Mouse (Mus musculus) heart, embryonic 16.5 days (tissue): Measurements from ENCODE around the gene Rpl3. TPM values are rescaled to one million over a fixed set of nuclear protein-coding genes. Genes with fewer than 3 reads are reported as not detected.

Source experiments
- ATAC-seq: fragments of 200-750 bp; cut with Nextera tagmentation; replicated peaks from 2 replicates; pipeline ENCODE4 v1.8.0; 2017; ENCODE audit warnings: moderate number of reproducible peaks; ENCODE audit not compliant: insufficient read depth, low FRiP score; ENCODE audit errors: extremely low read depth
- H3K27ac ChIP-seq: fragments of 300-500 bp; sonication (generic); 2 replicates; pipeline ENCODE4 v1.5.1; 2014; ENCODE audit warnings: mild to moderate bottlenecking, low read length, control low read depth, moderate library complexity
- H3K27me3 ChIP-seq: fragments of 300-500 bp; sonication (generic); 2 replicates; pipeline ENCODE4 v1.6.1; 2014; ENCODE audit warnings: low read length, mixed read lengths; ENCODE audit not compliant: control insufficient read depth, insufficient read depth
- H3K36me3 ChIP-seq: fragments of 300-500 bp; sonication (generic); 2 replicates; pipeline ENCODE4 v1.6.1; 2014; ENCODE audit not compliant: control insufficient read depth, insufficient read depth
- H3K4me1 ChIP-seq: fragments of 300-500 bp; sonication (generic); 2 replicates; pipeline ENCODE4 v1.6.1; 2014; ENCODE audit warnings: low read length, mixed read lengths; ENCODE audit not compliant: control insufficient read depth, insufficient read depth
- H3K4me2 ChIP-seq: fragments of 300-500 bp; sonication (generic); 2 replicates; pipeline ENCODE4 v1.6.1; 2014; ENCODE audit warnings: low read depth, mild to moderate bottlenecking, control low read depth, low read length
- H3K4me3 ChIP-seq: fragments of 300-500 bp; sonication (generic); 2 replicates; pipeline ENCODE4 v1.5.1; 2014; ENCODE audit warnings: mild to moderate bottlenecking, control low read depth, low read length
- H3K9ac ChIP-seq: fragments of 300-500 bp; sonication (generic); 2 replicates; pipeline ENCODE4 v1.6.1; 2014; ENCODE audit warnings: low read length, control low read depth
- H3K9me3 ChIP-seq: fragments of 300-500 bp; sonication (generic); replicated peaks from 2 replicates; pipeline ENCODE4 v1.6.1; 2016; ENCODE audit warnings: low read length; ENCODE audit not compliant: control insufficient read depth
- WGBS: fragments of 180-500 bp; shearing (Covaris S2); extraction: QIAGEN DNeasy Blood & Tissue Kit; methylation state at CpG from one replicate; pipeline ENCODE4 v1.1.7; 2014; 5-methylcytosine and 5-hydroxymethylcytosine counted together
- polyA plus RNA-seq: library from polyadenylated mRNA; unstranded; fragments of >200 nt; fragmentation: Nextera tagmentation; extraction: Ambion mirVana; gene quantifications from 2 replicates; pipeline ENCODE4 v1.2.1, GENCODE M21; 2015

Gene Rpl3
- polyA plus RNA-seq, 1 experiment from 2014 or later, result 606 TPM

DNA sequence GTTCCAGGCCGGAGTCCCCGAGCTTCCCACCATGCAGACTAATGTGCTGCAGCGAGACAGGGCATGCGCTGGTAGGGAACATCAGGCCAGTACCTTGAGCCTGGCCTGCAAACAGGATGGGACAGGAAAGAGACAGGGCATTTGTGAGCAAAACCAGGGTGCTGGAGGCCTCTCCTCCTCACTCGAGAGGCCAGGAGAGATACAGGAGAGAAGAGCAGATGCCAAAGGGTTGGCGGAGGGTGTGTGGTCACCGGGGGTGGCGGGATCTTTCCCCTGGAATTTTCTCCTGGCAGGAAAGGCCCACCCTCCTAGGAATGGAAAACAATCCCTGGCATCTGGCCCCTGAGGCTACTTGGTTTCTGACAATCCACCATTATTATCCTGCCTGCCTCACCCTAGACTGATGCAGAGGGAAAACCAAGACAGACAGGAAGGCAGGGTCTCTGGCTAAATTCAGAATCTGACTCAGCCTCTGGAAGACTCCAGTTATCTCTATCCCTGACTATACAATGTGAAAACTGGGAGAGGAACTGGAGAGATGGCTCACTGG is 21.5 kb downstream of the Rpl3 start:
- no peaks in the 10 kb centered on the region for H3K9me3 ChIP-seq
- H3K27me3 ChIP-seq, result no peaks in the 10 kb centered on the region
- 0 out of 2 replicates have a peak overlapping the region, but pooled peaks have one; percentile 9 for H3K27ac ChIP-seq
- WGBS, result 49% methylated on average over 8 of the region's 8 CpGs
- no peak overlapping the region for H3K4me3 ChIP-seq
- H3K4me2 ChIP-seq, result no peak overlapping the region
- H3K36me3 ChIP-seq, result no peaks in the 10 kb centered on the region
- H3K4me1 ChIP-seq, result peaks cover 17% of the 10 kb centered on the region
- H3K9ac ChIP-seq, result no peak overlapping the region
- no peak for ATAC-seq

DNA sequence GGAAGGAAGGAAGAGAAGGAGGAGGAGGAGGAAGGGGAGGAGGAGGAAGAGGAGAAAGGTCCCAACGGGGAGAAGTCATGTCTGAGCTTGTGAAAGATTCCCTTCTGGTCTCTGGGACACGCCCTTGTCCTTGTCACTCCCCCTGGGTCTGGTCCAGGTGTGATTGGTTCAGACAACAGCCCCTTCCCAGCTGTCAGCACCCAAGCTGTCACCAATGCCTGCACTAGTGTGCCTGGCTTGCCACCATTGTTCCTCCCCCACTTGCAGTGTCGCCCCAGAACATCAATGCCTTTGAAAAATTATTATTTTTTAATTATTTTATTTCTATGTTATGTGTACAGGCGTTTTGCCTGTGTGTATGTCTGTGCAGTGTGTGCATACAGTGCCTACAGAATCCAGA is 22.5 kb downstream of the Rpl3 start:
- H3K4me3 ChIP-seq, result no peak overlapping the region
- no peak for ATAC-seq
- no peak overlapping the region for H3K4me2 ChIP-seq
- no peaks in the 10 kb centered on the region for H3K9me3 ChIP-seq
- H3K36me3 ChIP-seq, result no peaks in the 10 kb centered on the region
- WGBS, result 60% methylated on average over 4 of the region's 4 CpGs
- H3K4me1 ChIP-seq, result peaks cover 7% of the 10 kb centered on the region
- no peaks in the 10 kb centered on the region for H3K27me3 ChIP-seq
- no peak overlapping the region for H3K9ac ChIP-seq
- H3K27ac ChIP-seq, result no peak overlapping the region

GRCm38 (mm10) chr15:80066538-80066937 is 25.1 kb downstream of the Rpl3 start:
- Histone ChIP-seq H3K27ac (no peak overlapping the region), H3K36me3 (no peaks in the 10 kb centered on the region), H3K4me1 (peaks cover 4% of the 10 kb centered on the region), H3K9ac (no peak overlapping the region), H3K27me3 (no peaks in the 10 kb centered on the region), H3K4me2 (no peak overlapping the region), H3K4me3 (no peak overlapping the region), H3K9me3 (no peaks in the 10 kb centered on the region)
- 63% methylated on average over 3 of the region's 3 CpGs for WGBS
- ATAC-seq, result no peak

DNA sequence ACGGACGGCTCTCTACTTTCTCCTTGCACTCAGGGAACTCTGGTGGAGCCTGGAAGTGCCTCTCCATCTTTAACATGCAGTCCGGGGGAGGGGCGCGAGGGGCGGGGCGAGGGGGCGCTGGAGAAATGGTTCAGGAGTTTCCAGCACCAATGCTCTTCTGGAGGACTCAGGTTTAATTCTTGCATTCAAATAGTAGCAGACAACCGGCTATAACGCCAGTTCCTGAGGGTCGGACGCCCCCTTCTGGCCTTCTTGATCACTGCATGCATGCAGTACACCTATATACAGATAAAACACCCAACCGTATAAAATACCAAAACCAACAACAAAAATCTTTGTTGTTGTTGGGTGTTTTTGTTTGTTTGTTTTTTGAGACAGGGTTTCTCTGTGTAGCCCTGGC is 26.3 kb downstream of the Rpl3 start:
- no peak overlapping the region for H3K4me3 ChIP-seq
- WGBS, result 13% methylated on average over 13 of the region's 13 CpGs
- H3K9me3 ChIP-seq, result no peaks in the 10 kb centered on the region; the same call in 1 of the 2 replicates
- no peak overlapping the region for H3K4me2 ChIP-seq
- H3K27me3 ChIP-seq, result no peaks in the 10 kb centered on the region
- H3K27ac ChIP-seq, result no peak overlapping the region
- no peaks in the 10 kb centered on the region for H3K36me3 ChIP-seq
- H3K9ac ChIP-seq, result no peak overlapping the region
- H3K4me1 ChIP-seq, result peaks cover 1% of the 10 kb centered on the region
- ATAC-seq, result no peak

GRCm38 (mm10) chr15:80064965-80065364 is 26.7 kb downstream of the Rpl3 start:
- no peak overlapping the region for H3K4me3 ChIP-seq
- 75% methylated on average over 5 of the region's 5 CpGs for WGBS
- ATAC-seq, result no peak

DNA sequence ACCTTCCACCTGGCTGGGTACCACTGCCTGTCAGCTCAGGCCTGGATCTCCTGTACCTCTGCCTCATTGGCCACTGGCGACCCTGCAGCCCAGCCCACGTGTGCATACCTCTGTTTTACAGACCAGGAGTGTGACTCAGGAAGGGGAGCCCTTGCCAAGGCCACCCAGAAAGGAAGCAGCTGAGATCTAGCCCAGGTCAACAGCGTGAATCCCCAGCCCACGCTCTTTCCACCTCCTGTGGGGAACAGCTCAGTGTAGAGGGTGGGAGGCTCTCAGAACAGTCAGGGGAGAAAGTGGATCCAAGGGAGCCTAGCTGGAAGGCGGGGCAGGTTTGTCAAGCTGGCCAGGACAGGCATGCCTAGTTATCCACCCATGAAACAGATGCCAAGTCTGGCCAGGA is 28.8 kb downstream of the Rpl3 start:
- Histone ChIP-seq H3K9ac (no peak overlapping the region), H3K4me2 (no peak overlapping the region), H3K36me3 (no peaks in the 10 kb centered on the region), H3K27ac (no peak overlapping the region), H3K27me3 (no peaks in the 10 kb centered on the region), H3K9me3 (no peaks in the 10 kb centered on the region; the same call in 1 of the 2 replicates), H3K4me1 (no peaks in the 10 kb centered on the region), H3K4me3 (no peak overlapping the region)
- 40% methylated on average over 5 of the region's 5 CpGs for WGBS
- ATAC-seq, result no peak

More at GRCm38 (mm10) chr15:80064965-80065364, 26.7 kb downstream of the Rpl3 start:
- no peak overlapping the region for H3K4me2 ChIP-seq
- no peak overlapping the region for H3K9ac ChIP-seq
- H3K27ac ChIP-seq, result no peak overlapping the region
- no peaks in the 10 kb centered on the region; the same call in 1 of the 2 replicates for H3K9me3 ChIP-seq
- H3K27me3 ChIP-seq, result no peaks in the 10 kb centered on the region
- no peaks in the 10 kb centered on the region for H3K4me1 ChIP-seq
- H3K36me3 ChIP-seq, result no peaks in the 10 kb centered on the region

DNA sequence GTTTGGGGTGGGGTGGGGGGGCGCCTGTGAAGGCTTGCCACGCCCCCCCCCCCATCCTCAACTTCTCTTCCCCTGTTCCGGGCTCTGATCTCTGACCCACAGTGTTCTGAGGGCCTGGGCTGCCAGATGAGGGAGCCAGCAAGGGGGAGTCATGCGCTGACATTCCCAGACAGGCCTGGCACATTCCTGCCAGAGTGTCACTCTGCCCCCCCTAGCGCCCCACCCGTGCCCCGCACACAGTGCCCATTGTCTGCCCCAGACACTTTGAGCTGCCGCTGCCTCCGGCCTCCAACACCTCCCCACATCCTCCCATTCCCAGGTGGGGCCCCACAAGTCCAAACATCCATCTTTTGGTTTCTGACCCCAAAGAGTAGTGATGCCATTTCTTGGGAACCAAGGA is 29.3 kb downstream of the Rpl3 start:
- 61% methylated on average over 9 of the region's 9 CpGs for WGBS
- ATAC-seq, result no peak
- H3K9ac ChIP-seq, result no peak overlapping the region
- H3K4me2 ChIP-seq, result no peak overlapping the region
- H3K27me3 ChIP-seq, result no peaks in the 10 kb centered on the region; the same call in 1 of the 2 replicates
- no peaks in the 10 kb centered on the region for H3K4me1 ChIP-seq
- no peak overlapping the region for H3K27ac ChIP-seq
- no peaks in the 10 kb centered on the region; the same call in 1 of the 2 replicates for H3K9me3 ChIP-seq
- H3K4me3 ChIP-seq, result no peak overlapping the region
- H3K36me3 ChIP-seq, result no peaks in the 10 kb centered on the region

DNA sequence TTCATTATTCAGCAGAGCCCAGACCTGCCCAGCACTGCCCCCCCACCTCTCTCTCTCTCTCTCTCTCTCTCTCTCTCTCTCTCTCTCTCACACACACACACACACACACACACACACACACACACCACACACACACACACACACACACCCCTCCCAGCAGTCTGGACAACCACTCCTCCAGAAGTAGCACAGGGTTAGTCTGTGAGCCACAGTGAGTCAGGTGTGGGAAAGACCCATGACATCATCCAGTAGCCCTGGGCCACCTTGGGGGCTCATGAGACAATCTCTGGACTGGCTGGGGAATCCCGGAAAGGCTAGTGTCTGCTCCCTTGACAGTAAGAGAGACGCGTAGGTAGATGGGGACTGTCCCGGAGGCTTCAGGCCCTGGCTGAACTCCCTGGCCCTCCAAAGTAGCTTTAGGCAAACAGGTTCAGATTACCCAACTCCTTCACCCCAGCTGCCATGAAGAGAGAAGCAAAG is 30.6 kb downstream of the Rpl3 start:
- Histone ChIP-seq H3K4me3 (no peak overlapping the region), H3K36me3 (no peaks in the 10 kb centered on the region), H3K27me3 (no peaks in the 10 kb centered on the region; the same call in 1 of the 2 replicates), H3K9ac (no peak overlapping the region), H3K4me2 (no peak overlapping the region), H3K9me3 (no peaks in the 10 kb centered on the region; the same call in 1 of the 2 replicates), H3K4me1 (no peaks in the 10 kb centered on the region), H3K27ac (no peak overlapping the region)
- no peak for ATAC-seq
- WGBS, result 74% methylated on average over 4 of the region's 4 CpGs

GRCm38 (mm10) chr15:80060356-80061070 is 31.2 kb downstream of the Rpl3 start:
- 93% methylated on average over 8 of the region's 8 CpGs for WGBS

More at GRCm38 (mm10) chr15:80060356-80061070, 31.2 kb downstream of the Rpl3 start:
- H3K27me3 ChIP-seq, result no peaks in the 10 kb centered on the region; the same call in 1 of the 2 replicates
- no peaks in the 10 kb centered on the region for H3K36me3 ChIP-seq
- no peak overlapping the region for H3K4me2 ChIP-seq
- no peaks in the 10 kb centered on the region for H3K4me1 ChIP-seq
- ATAC-seq, result no peak
- no peaks in the 10 kb centered on the region; the same call in 1 of the 2 replicates for H3K9me3 ChIP-seq
- no peak overlapping the region for H3K4me3 ChIP-seq
- no peak overlapping the region for H3K9ac ChIP-seq
- no peak overlapping the region for H3K27ac ChIP-seq
